Mouse (Mus musculus) kidney, adult 8-10 months (tissue): ENCODE results near the gene Sik2.
A peak's percentile ranks its signal among the peaks of the same experiment; 100 is the strongest.

Experiments
- DNase-seq, 2 experiments: peaks; one replicate each; pipeline ENCODE4 v3.0.0; 2022

Gene Sik2

DNA sequence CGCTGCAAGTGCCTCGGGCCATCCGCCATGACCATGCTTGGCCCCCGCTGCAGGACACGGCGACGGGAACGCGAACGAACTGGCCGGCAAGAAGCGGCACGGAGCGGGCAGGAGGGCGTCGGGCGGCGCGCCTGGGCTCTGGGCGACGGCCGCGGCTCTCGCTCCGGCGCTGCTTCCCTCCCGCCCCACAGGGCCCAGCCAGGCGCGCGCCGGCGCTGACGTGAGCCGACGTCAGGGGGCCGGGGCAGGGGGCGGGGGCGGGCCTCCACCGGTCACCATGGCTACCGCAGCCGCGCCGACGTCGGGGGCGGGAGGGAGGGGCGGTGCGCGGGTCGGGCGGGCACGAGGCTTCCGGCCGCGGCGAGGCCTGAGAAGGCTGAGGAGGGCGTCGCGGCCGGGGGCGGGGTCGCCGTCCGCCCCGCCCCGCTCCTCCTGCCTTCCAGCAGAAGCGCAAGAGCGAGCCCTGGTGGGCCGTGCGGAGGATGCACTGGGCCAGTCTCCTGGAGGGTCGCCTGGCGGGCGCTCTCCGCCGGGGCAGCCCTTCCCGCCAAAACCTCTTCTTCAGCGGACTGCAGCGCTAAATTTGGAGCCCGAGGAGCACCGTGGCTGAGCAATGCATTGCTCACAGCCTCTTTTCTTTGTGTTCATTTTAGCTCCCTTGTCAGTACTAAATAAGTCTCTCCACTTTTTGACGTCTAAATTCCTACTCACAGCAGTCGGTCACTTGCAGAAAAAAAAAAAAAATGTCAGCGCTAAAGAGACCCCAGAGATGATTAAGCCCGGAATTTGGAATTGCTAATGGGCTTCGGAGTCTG is at the start of gene Sik2:
Sik2 (minus strand) TSS at position 233 of the 815 bp plus-strand sequence.
- DNase-seq = peak; percentile 82 to 85

DNA sequence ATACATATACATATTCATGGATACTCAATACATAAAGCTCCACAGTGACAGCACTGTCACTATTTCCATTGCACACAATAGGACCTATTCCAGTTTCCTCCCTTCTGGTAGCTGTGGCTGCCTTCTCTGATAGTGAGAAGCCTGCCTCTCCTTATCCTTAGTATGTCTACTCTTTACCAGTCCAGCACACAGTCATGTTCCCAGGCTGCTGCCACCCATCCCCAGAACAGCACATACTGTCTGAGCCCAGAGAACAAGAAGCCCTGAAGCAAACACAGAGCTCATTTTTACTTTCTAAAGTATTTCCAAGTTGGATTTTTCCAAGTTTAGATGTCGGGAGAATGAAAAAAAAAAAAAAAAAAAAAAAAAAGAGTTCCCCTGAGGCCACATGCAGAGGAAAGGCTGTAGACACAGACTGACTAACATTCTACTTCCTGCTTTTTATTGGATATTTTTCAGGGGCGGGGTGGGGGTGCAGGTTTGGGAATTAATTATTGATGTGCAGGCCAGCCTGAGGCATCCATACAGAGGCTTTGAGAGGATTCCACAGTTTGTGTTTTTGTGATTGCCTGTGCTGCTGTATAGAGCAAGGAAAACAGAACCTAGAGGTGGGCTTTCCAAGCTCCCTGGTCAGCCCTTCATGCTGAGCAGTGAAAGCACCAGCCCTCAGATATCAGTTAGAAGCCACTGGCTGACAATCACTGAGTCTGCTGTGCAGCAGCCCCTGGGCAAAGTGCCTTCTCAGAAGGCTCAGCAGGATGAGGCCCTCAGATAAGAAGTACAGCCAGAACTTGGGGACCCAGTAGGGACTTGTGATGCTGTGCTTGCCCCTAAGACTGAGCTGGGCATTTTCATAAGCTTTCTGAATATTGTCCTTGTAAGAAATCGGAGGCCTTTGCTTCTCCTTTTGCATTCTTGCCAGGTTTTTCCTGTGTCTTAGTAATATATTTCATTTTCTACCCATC is 47.8 kb upstream of the Sik2 start:
- no peak for DNase-seq

DNA sequence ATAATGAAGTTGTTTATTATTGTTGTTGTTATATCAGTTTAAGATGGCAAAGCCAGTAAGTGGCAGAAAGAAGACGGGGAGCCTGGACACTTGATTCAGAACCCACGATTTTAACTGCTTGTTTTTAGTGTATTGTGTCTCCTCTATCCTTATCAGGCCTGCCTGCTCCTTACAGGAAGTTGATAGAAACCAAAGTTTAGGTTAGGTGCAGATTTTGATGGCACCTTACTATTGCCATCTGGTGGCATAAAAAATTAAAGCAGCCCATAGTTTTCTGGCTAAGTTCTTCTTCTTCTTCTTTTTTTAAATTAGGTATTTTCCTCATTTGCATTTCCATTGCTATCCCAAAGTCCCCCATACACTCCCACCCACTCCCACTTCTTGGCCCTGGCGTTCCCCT is 43.3 kb upstream of the Sik2 start:
- no peak for DNase-seq

DNA sequence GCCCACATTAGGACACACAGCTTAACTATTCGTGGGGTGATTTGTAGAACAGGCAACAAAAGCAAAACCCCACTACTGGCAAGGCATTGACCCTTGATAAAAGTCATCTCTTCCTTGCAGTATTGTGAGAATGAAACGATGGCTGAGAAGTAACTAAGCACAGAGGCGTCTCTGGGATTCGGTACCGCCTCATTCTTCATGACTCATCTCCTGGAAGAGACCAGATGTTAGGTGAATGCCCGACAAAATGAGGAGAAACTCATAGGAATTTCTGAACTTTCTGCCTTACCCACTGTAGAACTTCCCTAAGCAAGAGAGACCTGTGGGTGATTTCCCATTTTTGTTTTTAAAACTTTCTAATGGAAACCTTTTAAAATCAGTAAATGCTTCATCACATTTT is 33.3 kb upstream of the Sik2 start:
- no peak for DNase-seq

DNA sequence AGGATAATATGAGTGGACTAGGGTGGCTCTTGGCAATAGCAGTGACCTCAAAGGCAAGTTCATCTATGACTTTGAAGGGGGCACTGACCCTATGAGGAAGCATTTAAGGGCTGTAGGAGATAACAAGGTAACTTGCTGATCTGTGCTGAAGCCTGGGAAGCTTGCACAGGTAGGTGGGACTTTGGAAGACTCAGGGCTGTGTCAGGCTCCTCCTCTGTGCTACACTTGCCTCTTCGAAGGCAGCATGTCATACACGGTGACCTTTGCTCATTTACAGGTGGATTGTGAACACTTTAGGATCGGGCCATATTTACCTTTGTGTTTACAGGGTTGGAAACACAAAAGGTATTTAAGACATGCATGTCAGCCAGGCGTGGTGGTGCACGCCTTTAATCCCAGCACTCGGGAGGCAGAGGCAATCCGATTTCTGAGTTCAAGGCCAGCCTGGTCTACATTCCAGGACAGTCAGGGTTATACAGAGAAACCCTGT is 32.7 kb upstream of the Sik2 start:
- DNase-seq = no peak

DNA sequence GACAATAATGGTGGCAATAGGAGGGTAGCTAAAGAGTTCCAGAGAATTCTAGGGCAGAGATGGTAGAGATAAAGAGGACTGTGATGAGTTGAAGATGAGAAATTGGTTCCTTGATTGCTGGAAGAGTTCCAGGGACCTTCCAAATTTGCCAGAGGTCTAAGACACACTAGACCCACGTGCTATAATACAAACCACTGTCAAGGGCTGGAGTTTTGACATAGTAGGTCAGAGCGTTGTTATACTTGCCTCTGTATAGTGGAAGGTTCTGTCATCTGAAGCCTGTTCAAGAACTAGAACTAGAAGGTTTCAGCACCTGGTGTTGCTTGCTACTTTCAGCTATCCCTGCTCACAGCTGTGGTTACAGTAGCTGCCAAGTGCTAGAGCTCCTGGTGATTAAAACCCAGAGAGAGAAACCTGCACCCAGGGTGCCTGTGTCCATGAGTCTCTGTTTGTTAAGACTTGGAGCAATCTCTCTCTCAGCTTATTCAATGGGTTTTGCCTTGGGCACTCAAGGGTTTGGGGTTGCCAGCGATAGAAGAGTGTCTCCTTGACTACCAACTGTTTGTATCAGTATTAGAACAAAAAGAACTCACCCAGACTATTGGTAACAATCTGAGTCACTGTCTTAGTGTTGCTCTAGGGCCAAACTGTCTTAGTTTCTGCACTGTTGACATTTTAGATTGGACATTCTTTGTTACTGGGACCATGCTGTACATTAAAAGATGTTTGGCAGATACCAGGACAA is 24.1 kb upstream of the Sik2 start:
- DNase-seq = no peak

DNA sequence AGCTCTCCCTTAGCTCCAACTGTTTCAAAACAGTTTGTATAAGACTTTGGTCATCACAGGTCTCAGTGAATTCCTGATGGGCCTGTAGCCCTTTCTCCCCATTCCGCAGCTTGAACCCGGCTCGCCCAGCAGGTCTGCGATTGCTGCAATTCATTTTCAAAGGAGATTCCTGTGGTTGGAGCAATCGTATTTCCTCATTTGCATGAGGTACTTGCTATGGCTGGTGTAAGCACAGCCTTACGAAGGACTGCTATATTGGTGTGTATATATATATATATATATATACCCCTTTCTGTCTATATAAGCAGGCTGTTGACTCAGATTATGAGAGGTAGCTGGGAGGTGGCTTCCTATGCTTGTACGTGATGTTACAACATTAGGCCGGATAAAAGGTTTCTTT is 23.4 kb upstream of the Sik2 start:
- DNase-seq = no peak

DNA sequence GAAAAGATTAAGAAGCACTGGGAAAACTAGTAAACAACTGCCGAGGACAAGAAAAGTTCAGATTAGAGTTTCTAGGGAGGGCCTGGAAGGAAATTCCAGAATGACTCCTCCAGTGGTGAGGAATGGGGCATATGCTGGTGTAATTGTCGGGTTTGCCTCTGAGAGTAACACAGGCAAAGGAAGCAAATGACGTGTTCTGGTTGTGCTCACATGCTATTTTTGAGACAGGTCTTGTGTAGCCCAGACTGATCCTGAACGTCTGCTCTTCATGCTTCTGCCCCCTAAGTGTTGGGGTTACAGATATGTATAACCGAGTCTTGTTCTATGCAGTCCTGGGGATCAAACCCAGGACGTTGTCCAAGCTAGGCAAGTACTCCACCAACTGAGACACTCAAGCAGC is 22.7 kb upstream of the Sik2 start:
- DNase-seq = no peak

DNA sequence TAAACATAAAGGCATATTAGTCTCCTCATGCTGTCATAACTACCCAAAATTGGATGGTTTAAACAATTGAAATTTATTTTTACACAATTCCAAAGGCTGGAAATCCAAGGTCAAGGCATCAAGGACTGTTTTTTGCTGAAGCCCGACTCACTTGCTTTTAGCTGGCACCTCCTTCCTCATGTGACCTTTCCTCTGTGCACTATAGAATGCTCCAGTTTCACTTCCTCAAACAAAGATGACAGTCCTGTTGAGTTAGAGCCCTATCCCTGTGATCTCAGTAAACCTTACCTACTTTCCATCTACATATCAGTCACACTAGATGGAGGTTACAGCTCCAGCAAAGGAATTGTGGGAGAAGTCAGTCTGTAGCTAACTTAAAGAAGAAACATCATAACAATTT is 21.3 kb upstream of the Sik2 start:
- DNase-seq = no peak

DNA sequence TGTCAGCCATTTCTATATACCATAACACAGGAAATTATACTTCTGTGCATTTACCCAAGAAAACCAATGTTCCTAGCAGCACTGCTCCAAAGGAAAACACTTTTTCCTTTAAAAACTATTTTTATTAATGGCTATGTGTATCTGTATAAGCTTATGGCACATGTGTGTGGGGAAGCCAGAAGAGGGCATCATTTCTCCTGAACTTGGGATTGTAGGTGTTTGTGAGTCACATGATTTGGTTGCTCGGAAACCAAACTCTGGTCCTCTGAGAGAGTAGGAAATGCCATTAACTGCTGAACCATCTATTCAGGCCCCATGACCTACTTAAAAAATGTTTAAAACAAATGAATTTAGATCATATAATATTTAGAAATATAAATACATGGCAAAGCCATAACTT is 18.1 kb upstream of the Sik2 start:
- DNase-seq = no peak

DNA sequence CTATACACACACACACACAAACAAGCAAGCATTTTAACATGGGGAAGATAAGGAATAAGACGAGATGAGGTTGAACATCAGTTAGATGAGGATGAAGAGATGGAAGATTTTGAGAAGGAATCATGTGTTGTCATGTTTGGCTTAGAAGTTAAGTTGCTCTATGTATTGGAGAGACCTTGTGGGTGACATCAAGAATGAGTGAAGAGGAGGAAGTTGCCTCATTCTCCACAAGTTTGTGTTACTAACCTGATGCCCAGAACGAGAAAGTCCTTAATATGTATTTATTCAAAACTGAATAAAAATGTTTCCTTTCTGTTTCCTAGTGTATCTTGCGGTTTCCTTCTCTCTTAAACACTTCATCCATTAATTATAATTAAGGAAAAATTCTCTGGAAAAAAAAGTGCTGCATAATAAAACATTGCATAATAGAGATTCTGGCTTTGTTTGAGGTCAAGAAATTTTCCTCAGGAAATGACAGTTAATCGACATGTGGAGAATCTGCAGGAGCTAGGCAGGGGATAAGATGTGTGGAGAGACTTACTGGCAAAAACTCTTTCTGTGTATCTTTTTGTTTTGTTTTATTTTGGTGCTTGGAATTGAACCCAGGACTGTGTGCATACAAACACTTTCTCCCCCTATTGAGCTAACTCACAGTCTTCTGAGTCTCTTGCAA is 12.4 kb upstream of the Sik2 start:
- DNase-seq = no peak

DNA sequence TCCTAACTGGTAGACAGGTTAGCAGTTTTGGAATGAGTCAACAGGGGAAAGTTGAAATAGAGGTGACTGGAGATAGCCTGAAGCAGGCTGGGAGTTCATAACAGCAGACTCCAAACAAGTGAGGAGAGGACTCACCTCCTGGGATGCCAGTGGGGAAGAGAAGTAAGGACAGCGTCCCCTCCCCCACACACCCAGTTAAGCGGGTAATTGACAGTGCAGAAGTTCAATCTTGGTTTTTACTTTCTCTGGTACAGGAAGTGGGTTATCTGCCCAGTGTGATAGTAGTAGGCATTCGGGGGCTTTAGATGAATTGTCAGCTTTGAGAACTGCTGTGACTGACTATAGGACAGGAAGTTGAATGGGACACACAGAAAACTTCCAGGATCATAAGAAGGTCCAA is 11.5 kb upstream of the Sik2 start:
- DNase-seq = no peak

DNA sequence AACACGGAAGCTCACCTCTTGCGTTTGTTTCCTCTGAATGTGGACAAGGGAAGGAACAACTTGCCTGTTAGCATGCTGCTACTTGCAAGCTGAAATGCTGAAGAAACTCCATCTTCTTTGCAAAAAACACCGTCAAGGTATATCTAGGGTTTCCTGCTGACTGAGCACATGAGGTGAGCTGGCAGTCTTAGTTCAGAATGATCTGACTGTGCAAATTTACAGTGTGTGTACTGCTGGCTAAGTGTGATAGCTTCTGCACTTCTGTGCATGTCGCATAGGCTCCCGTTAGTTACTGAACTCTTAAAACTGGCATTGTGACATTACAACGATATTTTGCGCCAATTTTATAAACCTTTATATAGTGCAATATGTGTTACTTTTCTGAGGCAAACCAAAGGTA is 10.8 kb upstream of the Sik2 start:
- DNase-seq = no peak

DNA sequence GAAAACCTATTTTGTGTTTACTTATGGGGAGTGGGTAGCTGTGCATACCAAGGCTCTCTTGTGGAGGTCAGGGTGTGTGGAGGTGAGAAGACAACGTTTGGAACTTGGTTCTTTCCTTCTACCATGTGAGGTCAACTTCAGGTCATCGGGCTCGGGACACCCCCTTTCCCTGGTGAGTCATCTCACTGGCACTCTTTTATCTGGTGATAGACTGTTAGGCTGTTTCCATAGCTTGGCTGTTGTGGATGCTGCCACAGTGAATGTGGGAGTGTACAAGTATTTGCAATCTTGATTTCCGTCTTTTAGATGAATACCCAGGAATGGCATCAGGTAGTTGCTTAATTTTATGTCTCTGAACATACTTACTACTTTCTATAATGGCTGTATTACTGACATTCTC is 6.9 kb upstream of the Sik2 start:
- DNase-seq = no peak

DNA sequence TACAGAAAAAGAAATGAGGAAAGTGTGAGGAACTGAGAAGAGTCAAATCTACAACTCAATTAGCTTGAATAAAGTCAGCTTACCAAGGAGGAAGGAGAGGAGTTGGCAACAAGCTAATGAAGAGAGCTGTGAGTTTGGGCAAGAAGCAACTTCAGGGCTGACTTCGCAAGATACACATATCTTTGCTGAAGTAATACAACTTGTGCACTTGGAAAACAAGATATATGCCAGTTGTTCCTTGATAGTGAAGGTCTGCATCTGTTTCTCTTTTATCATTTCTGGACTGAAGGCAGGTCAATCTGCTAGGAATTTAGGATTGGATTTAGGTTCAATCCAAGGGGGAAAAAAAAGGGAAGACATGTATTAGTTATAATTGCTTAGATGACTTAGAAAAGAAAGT is 4.8 kb upstream of the Sik2 start:
- no peak for DNase-seq

DNA sequence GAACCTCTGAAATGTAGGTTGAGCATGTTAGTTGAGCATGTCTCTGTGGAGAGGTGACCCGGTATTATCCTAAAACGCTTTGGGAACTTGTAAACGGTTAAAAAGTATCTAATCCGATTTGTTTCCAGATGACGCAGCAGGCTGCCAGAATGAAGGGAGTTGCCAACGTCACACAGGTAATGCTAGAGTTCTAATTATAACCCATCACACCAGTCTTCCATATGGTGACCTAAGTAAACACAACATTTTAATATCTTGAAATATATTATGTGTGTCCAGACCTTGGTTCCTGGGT is 730 bp upstream of the Sik2 start:
- no peak for DNase-seq

DNA sequence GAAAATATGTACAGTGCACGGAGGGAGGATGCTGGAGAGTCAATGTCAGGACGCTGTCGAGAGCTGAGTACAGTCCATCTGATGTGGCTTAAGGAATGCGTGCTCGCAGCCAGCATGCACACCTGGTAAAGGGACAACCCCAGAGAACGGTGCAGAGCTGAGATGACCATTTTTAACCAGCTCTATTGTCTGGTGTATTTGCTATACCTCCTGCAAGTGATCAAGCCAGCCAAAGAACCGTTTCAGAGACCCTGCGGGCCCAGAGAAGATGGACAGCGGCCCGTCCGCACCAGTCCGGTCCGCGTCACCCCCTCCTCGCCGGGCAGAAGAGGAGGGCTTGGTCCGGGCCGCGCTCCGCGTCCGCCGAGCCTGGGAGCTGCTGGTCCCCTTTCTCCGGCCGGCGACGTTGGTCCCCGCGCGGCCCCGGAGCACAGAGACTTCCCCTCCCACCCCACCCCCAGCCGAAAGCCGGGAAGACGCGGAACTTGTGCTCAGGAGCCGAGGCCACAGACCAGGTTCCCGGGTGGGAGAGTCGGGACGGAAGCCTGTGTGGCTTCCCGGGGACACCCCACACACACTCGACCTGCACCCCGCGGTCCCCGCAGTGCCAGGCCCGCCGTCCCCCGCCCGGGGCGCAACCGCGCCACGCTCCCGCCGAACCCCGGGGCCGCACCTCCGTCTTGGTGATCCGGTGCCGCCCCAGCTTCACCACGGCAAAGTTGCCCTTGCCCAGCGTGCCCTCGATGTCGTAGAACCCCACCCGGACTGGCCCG is 619 bp downstream of the Sik2 start:
- DNase-seq = peak in 1 of 2 experiments; percentile 22

DNA sequence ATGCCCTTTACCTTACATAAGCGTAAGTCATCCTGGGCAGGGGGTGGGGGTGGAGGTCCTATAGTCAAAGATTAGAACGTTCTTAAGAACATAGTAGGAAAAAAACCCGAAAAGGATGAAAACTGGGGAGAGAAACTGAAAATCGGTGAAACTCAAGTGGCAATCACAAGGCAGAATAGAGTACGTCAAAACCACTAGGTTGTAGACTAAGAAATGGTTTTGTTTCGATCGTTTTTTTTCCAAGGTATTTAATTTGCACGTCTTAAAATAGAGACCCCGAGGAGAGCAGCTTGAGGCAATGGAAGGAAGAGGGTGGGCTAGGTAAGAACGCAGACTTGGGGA is 1.2 kb downstream of the Sik2 start:
- DNase-seq = no peak

DNA sequence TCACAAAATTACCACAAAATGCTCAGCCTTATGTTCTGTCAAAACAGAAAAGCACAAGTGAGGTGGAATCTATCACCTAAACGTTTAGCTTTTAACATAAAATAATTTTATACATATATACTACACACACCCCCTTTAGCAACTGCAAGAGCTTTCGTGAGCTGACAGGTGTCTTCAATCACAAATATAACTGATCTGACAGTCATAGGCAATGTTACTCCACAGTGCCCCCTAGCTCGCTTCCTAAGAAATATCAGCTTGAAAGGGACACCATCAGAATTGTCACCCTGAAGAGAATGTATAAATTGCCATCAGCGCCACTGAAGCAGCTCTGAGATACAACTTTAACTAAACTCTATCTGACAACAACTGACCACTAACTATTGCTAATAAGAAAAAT is 2.0 kb downstream of the Sik2 start:
- DNase-seq = peak; percentile 30 to 43

DNA sequence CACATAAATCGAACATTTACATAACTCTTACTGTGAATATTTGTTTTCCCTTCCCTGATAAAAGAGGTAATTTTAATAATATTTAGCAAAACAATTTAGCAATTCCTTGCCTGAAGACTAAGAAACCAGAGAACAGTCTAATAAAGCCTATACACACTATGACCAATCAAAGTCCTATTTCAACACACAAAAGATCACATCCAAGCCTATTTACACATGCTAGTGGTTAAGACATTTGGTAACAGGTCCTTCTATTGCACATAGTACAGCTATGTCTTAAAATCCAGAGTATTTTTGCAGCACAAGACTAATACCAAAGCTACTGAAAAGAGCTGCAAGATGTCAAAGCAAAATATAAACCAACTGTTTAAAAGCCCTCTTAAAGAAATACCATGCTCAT is 4.8 kb downstream of the Sik2 start:
- no peak for DNase-seq

DNA sequence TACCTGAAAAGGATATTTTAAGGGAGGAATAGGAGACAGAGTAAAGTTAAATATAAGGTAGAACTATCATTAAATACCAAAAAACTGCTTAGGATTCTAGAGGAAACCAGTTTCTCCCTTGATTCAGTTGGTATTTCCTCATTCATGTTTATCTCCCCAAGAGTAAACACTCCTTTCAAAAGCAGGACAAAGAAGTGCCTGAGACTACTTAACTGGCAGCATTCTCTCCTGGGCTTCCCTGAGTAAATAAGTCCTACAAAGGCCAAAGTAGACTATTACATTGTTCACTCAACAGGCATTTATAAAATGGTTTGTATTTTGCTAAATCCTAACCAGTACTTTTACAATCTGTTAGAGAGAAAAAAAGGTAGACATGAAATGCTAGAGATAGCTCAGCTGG is 22.2 kb downstream of the Sik2 start:
- no peak for DNase-seq

DNA sequence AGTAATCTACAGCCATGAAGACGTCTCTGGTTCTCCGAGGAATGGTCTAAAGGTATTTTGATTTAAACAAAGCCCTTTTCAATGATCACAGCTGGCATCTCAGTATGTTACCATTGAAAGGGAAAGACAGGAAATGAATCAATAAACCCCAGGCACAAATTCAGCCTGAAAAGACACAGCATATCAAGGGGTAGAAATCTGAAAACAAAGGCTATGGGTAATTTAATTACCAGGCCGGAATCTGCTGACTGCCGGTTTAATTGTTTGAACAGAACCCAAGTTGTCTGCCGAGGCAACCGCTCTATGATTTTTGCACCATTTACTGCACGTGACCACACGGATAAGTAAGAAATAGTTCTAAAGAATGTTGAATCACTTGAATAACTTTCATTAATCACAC is 22.8 kb downstream of the Sik2 start:
- DNase-seq = no peak
